Mouse (Mus musculus) regulatory T cell (primary cell): ENCODE results near the gene Tcap.

Source experiments
- in situ Hi-C: fragments of 300-600 bp; cut with MboI, MseI; formaldehyde crosslinking; loops from one replicate; pipeline ENCODE4 v1.15.1; 2025; ENCODE audit warnings: high pct_unique_total_duplicates

Gene Tcap

DNA sequence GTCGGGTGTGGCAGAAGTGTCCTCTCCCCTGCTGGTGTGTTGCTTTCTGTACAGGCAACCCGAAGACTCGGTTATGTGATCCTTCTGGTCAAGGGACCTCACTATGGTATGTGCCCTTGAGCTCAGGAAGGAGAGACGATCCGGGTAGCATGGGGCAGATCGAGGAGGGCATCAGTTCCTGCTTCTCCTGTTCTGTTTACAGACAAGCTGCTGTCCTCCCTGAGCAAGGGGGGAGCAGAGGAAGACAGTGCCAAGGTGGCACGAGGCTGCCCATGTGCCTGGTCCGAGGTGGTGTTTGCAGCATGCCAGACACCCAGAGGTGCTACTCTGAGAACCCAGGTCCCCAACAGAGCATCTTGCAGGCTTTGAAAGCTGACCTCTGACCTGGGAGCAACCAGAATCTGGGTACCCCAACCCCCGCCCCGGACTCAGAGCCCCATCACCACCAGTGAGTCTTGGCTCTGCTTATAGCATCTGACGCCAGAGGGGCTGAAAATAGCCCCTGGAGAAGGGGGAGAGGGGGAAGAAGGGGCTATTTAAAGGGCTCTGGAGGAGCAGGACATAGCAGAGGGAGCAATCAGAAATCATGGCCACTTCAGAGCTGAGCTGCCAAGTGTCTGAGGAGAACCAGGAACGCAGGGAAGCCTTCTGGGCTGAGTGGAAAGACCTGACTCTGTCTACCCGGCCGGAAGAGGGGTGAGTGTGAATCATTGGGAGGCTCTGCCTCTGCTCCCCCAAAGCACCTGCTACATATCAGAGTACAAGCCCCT lies at the start of gene Tcap:
Gene Tcap, plus strand, starts transcription at position 551 of the 770 bp plus-strand sequence.
- in situ Hi-C loops = no loop called here

DNA sequence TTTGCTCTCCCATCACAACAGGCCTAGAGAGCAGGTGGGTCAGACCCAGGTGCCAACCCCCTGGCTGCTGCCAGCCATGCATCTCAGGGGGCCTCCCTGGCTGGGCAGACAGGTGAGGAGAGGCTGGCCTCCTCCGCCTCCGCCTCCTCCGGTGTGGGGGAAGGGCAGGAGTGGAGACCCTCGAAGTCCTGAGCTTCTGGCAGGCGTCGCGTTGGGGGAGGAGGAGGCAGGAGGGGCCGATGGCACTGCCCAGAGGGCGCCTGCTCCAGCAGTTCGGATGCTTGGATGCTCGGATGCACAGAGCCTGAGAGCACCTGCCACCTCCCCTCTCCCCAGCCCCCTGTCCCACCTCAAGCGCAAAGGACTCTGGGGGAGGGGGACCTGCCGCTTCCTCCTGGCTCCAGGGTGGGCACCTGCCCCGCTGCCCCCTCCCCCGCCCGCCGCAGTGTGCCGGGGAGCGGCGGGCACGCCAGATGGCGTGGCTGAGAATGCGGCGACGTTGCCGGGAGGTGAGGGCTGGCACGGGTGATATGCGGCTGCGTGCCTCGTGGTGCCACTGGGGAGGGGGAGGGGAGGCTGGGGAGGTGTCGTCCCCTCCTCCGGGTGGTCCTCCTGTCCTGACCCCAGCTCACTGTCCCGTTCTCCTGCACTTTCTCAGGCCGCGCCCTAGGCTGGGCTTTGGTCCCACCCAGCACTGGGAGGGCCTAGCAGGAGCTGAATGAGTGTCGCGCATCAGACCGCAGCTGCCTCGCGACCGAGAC lies 49.5 kb upstream of the Tcap start:
- in situ Hi-C loops = no loop called here

GRCm38 (mm10) chr11:98335250-98335649 lies 48.4 kb upstream of the Tcap start:
- in situ Hi-C loops = loop anchor here (5.0 kb wide), 1 partner anchor 38 kb away; no protein-coding TSS in a partner anchor

DNA sequence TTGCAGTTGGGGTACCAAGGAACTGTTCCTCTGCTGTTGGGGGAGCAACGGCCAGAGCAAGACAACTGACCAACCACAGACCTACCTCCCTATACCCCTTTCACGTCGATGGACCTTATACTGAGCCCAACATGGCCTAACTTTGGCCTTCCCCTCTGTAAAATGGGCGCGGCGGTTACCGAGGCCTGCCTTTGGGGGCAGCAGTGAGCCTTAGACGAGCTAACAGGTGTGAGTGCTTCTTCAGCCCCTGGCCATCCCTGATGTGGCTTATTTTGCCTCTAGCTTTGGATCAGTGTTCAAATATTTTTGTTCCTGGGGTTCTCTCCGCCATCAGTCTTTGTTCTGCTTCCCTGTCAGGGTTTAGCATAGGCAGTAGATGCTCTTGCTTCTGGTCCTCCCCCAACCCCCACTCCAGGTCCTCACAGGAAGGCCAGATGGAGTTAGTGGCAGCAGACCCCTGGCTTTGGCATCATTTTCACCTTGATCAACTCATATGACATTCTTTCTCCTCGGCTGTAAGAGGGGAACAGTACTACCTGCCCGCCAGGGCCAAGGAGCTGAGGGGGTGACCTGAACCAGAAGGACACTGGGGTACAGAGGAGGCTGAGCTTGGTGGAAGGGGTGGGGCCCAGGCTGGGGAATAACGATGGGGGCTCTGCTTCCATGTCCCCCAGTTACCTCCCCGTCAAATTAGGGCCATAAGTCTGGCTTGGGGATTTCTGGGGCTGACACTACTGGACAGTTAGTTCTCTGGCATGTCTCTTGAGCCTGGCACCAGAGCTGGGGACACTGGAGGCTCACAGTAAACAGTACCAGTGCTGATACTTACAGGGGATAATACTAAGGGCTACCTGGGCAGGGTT lies 47.1 kb upstream of the Tcap start:
- in situ Hi-C loops = loop anchor here (5.0 kb wide), 1 partner anchor 39 kb away; no protein-coding TSS in a partner anchor

DNA sequence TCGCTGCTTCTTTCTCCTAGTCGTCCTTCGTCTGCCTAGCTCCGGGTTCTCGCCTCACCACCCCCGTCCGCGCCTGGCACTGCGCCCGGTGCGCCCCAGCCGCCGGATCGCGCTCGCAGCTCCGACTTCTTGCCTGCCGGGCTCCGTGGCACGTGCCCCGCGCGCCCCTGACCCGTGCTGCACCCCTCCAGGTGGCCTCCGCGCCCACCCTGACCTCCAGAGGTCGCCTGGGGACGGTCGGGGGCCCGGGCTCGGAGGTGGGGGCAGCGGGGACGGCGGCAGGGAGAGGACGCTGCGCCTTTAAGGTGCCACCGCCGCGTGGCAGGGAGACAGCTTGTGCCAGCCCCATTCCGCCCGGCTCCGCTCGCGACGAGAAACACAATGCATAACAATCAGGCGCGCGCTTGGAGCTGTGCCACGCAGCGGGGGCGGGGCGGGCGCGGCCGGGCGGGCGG lies 45.1 kb upstream of the Tcap start:
- in situ Hi-C loops = loop anchor here (5.0 kb wide), 1 partner anchor 41 kb away; no protein-coding TSS in a partner anchor

- in situ Hi-C loops = loop anchor here (5.0 kb wide), 1 partner anchor 42 kb away; no protein-coding TSS in a partner anchor
Observed at GRCm38 (mm10) chr11:98339071-98339501, 44.5 kb upstream of the Tcap start.

DNA sequence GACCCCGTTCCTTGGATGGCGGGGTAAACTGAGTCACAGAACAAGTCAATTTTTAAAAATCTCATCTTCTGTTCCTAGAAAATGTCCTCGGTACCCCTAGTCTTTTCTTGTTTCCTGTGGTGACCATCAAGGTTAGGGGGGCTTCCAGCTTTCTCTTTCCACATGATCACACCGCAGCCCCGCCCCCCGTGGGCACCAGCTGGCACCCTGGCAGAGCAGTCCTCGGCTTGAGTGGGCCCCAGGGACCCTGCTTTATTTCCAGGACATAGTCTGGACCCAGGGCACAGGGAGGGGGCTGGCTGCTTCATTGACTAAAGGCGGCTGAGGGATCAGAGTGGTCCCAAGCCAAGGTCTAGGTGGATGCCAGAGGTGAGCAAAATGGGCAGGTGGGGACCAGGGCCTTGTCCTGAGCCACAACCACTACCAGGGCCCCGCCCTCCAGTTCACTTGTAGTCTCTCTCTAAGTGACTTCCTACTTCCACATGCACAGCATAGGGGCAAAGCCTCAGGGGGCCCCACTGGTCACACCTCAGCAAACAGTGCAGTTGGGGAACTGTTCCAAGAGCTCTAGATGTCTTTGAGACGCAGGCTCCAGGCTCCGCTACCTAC lies 43.8 kb upstream of the Tcap start:
- in situ Hi-C loops = loop anchor here (5.0 kb wide), 1 partner anchor 42 kb away; no protein-coding TSS in a partner anchor

- in situ Hi-C loops = no loop called here
Observed at GRCm38 (mm10) chr11:98340597-98340996, 43.0 kb upstream of the Tcap start.

- in situ Hi-C loops = no loop called here
Observed at GRCm38 (mm10) chr11:98341174-98341573, 42.4 kb upstream of the Tcap start.

GRCm38 (mm10) chr11:98342000-98342945 lies 41.3 kb upstream of the Tcap start:
- in situ Hi-C loops = no loop called here

GRCm38 (mm10) chr11:98345253-98345652 lies 38.4 kb upstream of the Tcap start:
- in situ Hi-C loops = no loop called here

- in situ Hi-C loops = no loop called here
Observed at GRCm38 (mm10) chr11:98346168-98346567, 37.4 kb upstream of the Tcap start.

DNA sequence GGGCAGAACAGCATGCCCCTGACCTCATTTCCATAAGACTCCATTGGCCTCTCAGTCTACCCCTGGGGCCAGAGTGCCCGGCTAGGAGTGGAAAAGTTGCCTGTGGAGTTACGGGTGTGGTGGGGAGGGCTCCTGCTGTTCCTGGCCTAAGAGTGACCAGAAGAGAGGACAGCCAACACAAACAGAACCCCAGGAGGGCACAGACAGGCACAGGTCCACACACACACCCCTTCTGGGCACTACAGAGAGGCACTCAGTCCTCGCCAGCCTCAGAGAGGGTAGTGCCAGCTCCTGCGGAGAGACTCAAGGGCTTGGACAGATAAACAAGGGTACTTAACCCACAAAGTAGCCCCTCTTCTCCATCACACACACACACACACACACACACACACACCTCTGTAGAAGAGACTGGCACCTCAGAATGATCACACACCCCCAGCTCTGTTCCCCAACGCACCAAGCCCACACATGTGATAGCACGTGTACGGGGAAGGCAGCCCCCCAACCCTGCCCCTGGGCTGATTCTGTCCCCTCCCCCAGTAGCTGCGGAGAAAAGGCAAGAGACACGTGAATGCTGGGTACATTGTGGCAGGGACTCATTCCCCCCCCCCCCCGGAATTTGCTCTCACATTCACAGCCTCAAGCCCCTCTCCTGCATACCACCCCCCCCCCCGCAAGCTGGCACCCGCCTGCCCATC lies 36.1 kb upstream of the Tcap start:
- in situ Hi-C loops = no loop called here

- in situ Hi-C loops = no loop called here
Observed at GRCm38 (mm10) chr11:98348083-98348961, 35.3 kb upstream of the Tcap start, which contains the start of gene Ppp1r1b. Gene Ppp1r1b (plus strand): TSS chr11:98348404.

DNA sequence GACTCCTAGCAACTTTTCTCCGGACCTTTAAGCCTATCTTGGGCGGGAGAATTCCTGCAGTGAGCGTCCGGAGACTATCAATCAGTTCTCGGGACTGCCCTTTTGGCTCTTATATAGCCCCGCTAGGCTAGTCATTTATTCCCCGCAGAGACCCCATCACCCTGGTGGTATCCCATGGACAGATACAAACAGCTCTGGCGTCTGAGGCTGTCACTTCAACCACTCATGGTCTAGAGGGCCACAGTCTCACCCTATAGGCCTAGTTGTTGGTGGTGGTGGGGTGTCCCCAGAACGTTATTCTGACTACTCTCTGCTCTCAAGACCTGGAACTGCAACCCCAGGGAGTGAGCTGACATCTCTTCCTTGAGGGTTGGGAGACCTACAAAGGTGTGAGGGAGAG lies 34.3 kb upstream of the Tcap start:
- in situ Hi-C loops = no loop called here

DNA sequence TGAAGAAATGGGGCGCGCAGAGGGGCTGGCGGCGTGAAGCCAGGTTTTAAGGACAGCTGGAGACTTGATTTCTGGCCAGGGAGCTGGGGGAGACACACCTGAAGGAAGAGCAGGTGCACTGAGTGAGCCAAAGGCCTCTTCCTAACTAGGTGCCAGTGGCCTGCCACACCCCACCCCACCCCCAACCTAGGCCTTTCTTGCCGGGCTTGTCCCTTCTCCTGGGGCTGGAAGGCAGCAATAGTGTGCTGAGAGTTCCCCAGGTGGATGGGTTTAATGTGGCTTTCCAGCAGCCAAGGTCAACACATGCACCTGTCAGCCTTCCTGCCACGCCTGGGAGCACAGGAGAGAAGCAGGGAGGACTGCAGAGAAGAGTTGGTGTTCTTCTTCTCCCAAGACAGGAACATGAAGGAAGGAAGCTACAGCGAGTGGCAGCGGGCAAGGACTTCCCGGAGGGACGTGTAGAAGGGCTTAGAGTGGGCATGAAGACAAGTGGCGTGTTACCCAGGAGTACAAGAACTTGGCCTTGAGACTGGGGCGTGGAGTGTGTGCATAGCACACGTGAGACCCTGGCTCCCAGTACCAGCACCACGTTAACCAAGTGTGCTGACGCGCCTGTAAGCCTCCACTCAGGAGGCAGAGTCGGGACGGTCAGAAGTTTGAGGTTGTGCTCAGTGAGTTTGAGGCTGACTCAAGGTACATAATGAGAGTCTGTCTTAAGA lies 31.2 kb upstream of the Tcap start:
- in situ Hi-C loops = no loop called here

- in situ Hi-C loops = no loop called here
Observed at GRCm38 (mm10) chr11:98353651-98354211, 29.9 kb upstream of the Tcap start.
